Mouse (Mus musculus) liver, embryonic 18 days (tissue): ENCODE measurements around the gene Car12. TPM values are rescaled to one million over a fixed set of nuclear protein-coding genes. Genes with fewer than 3 reads are reported as not detected.

ENCODE experiments used
- polyA plus RNA-seq: library from polyadenylated mRNA; depleted of rRNA; stranded (reverse); fragments of >200 nt; gene quantifications from 2 replicates; pipeline ENCODE4 v1.2.3, GENCODE M21; 2012; rRNA removed

The Car12 gene
- polyA plus RNA-seq = 0.25 and 0.34 TPM in 2 replicates

DNA sequence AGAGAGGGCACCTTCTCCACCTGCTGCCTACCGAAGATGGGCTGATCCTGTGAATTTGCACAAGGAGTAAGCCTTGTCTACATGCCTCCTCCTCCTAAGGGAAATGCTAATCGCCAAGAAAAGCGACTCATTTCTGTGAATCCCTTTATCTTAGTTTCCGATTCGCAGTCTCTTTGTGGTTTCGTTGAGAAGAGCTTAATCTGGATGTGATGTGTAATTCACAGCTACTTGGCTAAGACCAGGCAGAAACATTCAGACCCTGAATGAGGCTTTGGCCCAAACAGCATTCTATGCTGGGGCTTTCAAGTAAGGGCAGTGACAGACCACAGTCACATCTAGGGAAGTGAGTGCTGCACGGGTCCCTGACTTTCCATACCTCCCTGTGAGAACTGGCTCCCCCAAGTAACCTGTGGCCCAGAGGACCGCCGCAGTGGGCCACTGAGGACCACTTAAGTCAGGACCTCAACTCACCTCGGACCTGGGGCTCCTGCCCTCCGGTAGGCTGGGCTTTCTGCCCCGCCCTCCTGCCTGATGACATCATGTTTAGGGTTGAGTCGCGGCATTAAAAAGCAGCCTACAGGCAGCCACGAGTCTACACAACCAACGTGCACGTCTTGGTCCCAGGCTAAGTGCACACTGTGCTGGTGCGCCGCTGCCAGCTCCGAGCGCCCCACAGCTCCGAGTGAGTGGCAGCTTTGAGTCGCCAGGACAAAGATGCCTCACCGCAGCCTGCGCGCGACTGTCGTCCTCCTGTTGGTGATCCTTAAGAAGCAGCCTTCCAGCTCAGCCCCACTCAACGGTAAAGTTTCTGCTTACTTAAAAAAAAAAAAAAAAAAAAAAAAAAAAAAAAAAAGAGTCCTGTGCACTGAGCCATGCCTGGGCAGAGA lies at the start of gene Car12:
TSS of gene Car12 (plus strand) at position 552 of the 887 bp plus-strand sequence.

DNA sequence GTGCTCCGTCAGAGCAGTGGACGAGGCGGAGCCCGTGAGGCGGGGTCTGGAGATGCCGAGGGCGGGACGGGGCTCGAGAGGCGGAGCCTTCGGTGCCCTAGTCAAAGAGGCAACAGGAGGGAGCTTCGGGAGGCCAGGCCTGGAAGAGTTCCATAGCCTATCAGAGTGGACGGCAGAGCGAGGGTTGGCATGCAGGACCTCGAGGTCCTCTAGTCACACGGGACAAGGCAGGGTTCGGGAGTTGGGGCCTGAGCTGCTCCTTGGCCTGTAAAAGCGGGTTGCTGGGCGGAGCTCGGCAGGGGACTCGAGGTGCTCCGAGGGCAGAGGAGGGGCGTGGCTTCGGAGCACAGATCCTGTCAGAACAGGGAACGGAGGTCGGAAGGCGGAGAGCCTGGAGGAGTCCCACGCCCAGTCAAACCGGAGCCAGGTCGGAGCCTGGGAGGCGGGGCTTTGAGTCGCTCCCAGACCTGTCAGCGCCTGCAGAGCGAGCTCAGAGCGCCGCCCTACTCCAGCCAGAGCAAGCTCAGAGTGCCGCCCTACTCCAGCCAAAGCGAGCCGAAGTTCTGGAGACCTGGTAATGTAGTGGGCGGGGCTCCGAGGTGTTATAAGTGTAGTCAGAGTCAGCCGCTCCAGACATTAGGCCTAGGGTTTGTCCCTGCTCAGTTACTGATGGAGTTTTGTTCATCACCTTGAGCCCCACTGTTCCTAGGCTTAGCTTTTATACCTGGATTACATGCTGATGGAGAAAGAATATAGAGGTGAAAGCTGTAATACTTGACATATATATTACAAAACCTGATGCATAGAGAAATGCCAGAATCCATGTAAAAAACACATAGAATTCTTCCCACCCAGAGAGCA lies 82.2 kb downstream of the Car12 start, which contains the start of gene Aph1b:
TSS of gene Aph1b (minus strand) at position 27 of the 861 bp plus-strand sequence.

DNA sequence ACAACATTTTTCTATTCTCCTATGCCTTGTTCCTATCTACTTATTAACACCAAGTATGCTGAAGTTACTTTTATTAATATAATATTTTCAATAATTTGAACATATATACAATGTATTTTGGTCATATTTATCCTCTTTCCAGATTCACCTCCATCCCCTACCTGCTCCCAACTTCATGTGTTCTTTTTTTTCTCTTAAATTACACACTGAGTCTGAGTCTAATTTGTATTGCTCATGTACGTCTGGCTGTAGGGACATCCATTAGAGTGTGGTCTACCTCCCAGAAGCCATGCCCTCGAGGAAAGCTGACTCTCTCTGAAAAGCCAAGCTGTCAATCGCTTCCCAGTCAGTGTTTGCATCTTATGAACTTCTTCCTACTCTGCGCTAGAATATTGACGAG lies 83.3 kb downstream of the Car12 start, which contains the start of gene Gm10647:
TSS of gene Gm10647 (plus strand) at position 301 of the 400 bp plus-strand sequence.

Other genes with a start within 250 kb of the Car12 start
- 0.20 and 0.32 TPM in 2 replicates for gene Fbxl22, start 199.1 kb upstream of the Car12 start, polyA plus RNA-seq
- gene Usp3, start 120.5 kb upstream of the Car12 start, polyA plus RNA-seq = 9.7 and 10.1 TPM in 2 replicates
- 1.1 and 1.3 TPM in 2 replicates for gene Aph1b, start 81.8 kb downstream of the Car12 start, polyA plus RNA-seq
- 0.16 and 0.17 TPM in 2 replicates for gene Gm10647, start 83.4 kb downstream of the Car12 start, polyA plus RNA-seq
- 2.0 and 2.1 TPM in 2 replicates for gene Aph1c, start 121.0 kb downstream of the Car12 start, polyA plus RNA-seq
- 12.3 and 12.7 TPM in 2 replicates for gene Rab8b, start 206.0 kb downstream of the Car12 start, polyA plus RNA-seq
- gene Rps27l, start 232.4 kb downstream of the Car12 start, polyA plus RNA-seq = 230 and 242 TPM in 2 replicates